Mouse (Mus musculus): ENCODE results near the gene Tex29. TPM values are rescaled to one million over a fixed set of nuclear protein-coding genes. Genes with fewer than 3 reads are reported as not detected.

Tex29 gene
- total RNA-seq (2021), result not detected in 2 replicates
- long read RNA-seq, experiment 1, result 0 reads
- long read RNA-seq, experiment 2, result 0 reads

DNA sequence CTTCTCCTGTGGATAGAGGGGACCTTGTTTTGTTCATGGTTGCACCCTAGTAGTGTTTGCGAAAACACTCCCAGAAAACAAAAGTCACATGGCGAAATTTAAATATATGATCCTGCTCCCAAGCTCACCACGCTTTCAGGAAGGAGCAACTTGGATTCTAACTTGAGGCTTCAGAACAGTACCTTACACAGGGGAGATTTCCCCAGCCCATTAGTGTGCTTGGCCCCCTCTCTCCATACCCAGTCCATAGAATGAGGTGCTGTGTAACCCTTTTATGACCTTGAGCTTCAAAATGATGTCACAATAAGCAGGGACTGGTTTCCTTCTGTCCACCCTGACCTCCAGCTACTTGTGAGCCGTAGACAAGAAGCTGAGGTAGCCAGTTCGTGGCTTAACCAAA is at the start of gene Tex29:
Gene Tex29, plus strand, starts transcription at position 301 of the 400 bp plus-strand sequence.
- DNase-seq, result no peak

DNA sequence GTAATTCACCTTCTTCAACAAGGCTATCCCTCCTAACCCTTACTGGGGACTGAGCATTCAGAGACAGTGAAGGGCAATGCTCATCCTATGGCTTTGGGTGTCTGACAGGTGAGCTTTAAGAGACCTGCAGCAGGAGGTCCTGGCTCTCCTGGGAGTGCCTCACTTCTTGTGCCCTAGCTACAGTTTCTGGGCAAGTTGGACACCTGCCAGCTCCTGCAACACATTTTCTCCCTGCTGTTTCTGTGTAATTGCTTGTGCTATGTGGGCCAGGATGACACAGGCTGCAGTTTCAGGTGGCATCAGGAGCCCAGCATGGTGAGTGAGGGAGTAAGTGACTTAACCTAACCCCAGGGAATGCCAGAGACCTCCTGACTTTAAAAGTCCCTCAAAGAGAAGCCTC is 45.3 kb upstream of the Tex29 start:
- DNase-seq, result no peak

DNA sequence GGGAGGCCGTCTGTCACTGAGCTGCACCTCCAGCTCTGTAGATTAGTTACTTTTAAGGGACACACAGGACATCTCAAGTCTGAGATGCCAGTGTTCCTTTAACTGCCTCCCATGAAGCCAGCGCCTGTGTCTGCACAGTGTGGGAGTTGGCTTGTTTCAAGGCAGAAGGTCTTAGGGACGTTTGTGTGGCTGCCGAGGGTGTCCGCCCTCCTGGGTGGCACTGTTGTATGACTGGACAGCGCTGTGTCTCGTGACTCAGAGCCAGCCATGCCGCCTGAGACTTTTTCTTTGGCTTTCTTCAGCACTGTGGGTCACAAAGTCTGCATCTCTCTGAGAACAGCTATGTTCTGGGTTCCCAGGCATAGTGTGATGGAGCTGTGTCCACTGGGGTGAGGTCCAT is 43.1 kb upstream of the Tex29 start:
- peak; percentile 42 for DNase-seq

DNA sequence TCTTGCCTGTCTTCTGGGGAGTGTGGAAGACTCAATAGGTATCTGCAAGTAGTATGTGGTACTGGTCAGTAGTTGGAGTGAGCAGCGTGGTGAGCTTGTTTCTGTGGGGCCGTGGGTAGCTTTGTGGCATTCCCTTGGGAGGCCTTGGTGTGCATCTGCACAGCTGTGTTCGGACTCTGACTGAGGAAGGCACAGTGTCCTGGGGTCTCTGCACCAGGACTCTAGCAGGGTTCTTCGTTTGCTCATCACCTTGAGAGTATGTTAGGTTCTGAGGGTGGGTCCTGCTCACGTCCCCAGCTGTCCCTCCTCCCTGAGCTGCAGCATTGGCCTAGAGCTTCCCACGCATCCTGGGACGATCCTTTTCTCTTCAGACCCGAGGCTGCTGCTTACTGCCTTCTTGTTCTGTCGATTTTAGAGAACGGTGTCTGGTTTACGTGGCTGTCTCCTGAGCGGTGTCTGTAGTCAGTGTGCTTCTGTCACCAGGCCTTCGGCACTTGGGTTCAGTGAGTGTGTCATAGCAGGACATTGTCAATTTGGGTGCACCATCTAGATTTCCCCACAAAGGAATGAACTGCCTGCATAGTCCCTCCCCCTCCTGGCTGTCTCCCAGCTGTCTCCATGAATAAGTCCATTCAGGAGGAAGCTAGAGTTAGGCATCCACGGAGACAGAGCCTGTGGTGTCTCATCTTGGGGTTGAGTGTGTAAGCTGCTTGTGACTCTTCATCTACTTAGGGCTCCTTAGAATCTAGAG is 42.4 kb upstream of the Tex29 start:
- no peak for DNase-seq

DNA sequence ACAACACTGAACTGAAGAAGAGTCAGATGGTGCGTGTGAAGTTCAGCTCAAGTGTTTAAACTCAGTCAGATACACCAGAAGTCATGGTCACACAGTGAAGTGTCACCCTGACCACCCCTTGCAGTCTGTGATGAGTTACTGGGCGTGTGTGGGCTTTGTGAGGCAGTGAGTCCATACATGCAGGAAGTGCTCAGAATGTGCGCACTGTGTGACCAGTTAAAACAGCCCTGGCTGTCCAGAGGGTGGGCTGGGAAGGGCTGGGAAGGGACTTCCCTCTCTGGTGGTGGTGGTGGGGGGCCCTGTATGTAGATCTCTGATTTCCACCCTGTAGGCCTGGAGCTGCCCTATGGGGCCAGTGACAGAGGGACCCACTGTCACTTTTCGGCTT is 41.8 kb upstream of the Tex29 start:
- no peak for DNase-seq

DNA sequence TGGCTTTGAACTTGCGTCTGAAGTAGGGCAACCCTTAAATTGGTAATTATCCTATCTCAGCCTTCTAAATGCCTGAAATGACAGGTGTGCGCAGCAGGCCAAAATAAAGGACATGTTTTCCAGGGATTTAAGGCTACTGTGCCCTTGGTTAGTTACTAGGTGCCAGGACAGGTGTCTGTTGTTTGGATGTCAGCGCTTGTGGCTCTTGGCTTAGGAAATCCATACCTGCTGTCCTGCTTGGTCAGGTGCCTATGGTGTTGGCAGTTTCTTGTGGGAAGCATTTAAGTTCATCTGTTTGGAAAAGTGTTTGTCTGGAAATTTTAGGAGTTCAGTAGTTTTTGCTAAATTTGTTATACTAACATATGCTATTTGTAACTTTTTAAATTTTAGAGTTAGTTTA is 41.2 kb upstream of the Tex29 start:
- no peak for DNase-seq

DNA sequence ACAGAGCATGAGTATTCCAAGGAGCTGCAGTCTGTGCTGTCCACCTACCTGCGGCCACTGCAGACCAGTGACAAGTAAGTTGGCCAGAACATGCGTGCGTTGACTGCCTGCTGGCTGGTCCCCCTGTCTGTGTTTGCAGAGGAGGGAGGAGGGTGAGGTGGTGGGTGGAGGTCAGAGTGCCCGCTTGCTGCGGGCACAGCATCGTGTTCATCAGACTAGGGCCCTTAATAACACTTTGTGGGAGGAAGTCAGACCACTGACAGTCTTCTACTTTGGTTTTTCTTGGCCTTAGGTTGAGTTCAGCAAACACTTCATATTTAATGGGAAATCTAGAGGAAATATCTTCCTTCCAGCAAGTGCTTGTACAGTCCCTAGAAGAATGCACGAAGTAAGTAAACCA is 39.8 kb upstream of the Tex29 start:
- DNase-seq, result no peak

DNA sequence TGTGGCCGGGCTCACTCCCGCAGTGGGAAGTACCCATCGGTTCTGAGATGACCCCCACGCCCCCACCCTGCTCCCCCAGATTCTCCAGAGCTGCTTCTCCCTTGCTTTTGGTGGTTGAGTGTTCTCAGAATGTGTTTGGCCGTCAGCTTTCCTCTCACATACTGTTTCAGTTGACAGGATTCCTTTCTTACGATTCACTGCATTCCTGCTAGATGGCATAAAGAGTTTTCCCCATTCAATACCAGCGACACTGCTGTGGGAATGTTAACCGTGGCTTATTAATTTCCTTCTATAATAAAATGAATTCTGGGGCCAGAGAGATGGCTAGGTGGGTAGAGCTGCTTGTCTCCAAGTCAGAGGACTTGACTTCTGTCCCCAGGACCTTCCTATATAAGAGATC is 38.7 kb upstream of the Tex29 start:
- DNase-seq, result no peak

DNA sequence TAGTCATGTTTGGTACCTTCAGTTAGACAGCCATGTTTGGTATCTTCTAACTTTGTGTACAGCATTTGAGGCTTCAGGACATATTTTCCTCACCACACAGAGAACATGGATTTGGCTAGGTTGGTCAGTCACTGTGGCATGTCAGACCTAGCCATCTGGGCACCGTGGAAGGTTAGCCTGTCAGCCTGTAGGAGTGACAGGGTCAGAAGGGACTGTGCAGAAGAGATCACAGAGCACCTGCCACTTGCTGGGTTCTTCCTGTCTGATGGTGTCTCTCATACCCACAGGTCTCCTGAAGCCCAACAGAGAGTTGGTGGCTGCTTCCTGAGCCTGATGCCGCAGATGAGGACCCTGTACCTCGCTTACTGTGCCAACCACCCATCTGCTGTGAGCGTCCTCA is 35.4 kb upstream of the Tex29 start:
- no peak for DNase-seq

DNA sequence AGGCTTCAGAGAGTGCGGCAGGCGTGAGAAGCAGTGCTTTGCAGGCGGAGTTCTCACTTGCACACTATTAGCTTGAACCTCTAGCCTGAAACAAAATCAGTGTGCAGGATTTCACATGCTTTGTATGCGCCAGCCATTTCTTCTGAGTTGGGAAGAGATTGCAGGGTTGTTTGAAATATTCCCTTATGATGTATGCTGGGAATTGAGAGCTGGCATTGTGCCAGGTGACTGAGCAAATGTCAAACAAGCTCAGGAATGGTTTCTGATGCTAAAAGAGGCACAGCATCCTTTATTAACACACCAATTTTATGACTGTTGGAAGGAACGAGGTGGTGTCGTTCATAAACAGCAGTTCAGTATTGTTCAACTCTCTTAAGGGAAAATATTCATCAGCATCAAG is 34.0 kb upstream of the Tex29 start:
- no peak for DNase-seq

DNA sequence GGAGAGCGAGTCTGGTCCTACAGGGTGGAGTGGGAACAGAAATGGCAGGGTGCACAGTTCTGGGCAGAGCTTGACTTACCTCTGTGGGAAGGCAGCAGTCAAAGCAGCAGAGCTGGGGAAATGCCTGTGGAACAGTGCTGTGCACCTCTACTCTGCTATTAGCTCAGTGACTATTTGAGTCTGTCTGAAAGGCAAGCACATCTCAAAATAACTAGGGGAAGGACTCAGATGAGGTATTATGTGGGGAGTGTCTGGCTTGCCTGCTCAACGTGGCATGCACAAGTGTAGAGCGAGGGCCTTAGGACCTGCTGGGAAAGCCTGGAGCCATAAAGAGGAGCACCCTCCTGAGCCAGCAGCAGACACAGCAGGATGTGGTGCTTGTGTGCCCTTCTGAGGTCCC is 32.9 kb upstream of the Tex29 start:
- DNase-seq, result no peak

DNA sequence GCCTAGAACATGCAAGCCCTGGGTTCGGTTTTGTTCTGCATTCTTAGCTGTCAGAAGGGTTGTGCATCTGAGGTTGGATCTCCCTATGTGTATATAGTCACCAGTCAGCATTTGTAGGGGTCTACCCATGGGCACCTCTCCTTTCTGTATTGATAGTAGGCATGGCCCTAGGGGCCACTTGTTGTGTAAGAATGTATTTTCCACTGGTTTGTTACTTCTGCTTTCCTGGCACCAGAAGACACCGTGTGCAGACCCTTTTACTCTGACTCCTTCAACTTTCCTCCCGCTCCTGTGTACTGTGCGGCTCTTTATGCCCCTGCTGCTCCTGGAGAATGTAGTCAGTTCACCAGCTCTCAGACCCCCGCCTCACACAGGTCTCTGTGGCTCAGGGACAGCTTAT is 32.2 kb upstream of the Tex29 start:
- DNase-seq, result no peak

DNA sequence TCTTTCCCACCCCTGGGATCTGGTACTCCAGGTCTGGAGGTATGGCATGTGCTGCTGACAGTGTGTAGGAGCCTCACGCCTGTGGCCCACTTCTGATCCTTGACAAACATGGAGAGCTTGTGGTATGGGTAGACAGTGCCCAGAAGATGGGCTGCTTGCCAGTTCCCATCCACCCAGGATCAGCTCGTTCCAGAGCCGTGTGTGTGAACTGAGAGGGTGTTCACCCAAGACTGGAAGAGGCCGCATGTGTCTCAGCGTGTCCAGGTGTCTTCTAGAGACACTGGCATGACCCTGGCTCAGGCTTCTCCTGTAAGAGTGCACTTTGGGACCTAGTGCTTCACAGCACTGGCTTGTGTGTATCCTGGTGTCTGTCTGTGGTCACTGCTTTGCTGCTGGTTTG is 29.8 kb upstream of the Tex29 start:
- DNase-seq, result no peak

DNA sequence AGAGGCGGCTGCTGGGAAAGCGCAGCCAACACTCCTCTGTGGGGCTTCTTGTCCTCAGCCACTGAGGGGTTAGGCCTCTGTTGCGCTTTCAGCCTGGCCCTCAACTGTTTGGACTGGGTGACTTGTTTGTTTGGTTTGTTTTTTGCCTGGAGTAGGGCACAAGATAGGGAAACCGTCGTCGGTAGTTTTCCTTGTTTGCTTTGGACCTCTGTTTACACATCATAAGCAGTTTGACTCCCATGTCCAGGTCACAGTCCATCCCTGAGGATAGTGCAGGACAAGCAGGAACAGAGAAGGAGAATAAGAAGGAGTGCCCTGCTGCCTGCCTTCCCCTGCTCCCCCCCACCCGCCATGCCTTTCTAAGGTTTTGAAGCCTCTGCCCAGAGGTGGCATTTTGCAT is 26.5 kb upstream of the Tex29 start:
- peak; percentile 1 for DNase-seq

DNA sequence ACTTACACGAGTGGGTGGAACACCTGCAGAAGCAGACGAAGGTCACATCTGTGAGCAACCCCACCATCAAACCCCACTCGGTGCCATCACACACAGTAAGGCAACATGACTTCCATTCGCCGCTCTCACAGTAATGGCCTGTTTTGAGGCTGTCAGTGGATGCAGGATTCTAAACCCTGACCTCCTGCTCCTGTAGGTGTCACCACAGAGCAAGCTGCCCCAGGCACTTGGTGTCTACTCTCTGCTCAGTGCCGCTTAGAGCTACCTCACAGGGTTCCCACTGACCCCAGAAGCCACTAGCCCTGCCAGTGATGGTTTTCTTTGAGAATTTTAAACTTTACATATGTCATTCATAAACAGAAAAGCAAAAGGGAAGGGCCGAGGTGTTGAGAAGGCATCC is 25.1 kb upstream of the Tex29 start:
- DNase-seq, result no peak

DNA sequence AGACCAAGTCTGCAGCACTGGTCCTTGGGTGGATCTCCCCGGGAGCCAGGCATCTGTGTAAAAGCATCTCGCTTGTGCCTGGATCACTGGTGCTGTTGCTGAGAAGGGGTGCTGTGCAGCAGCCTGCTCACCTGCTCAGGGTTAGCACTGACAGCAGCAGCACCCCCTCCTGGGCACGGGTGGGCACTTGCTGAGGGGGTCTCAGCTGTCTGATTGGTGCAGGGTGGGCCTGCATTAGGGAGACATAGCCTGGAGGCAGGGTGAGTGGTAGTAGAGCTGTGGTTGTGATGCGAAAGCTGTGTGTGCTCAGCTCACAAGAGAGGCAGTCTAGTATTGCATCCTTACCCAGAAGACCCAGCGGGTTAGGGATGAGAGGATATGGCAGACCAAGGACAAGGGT is 20.1 kb upstream of the Tex29 start:
- DNase-seq, result no peak

DNA sequence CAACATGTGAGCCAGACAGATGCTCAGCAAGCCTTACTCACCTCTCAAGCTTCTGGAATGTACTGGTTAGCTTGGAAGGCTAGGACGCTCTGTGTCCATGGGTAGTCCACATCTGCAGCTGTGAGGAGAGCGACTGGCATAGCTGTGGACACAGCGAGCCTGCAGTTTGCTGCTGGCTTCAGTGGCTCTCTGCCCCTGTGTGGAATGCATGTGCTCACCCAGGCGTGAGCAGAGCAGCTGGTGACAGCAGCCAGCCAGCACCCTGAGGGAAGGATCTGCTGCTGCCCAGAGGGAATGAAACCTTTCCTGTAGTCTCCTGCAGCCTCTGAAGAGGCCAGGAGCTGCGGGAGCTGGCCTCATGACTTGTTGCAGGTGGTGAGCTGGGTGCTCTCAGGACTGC is 19.7 kb upstream of the Tex29 start:
- DNase-seq, result no peak

DNA sequence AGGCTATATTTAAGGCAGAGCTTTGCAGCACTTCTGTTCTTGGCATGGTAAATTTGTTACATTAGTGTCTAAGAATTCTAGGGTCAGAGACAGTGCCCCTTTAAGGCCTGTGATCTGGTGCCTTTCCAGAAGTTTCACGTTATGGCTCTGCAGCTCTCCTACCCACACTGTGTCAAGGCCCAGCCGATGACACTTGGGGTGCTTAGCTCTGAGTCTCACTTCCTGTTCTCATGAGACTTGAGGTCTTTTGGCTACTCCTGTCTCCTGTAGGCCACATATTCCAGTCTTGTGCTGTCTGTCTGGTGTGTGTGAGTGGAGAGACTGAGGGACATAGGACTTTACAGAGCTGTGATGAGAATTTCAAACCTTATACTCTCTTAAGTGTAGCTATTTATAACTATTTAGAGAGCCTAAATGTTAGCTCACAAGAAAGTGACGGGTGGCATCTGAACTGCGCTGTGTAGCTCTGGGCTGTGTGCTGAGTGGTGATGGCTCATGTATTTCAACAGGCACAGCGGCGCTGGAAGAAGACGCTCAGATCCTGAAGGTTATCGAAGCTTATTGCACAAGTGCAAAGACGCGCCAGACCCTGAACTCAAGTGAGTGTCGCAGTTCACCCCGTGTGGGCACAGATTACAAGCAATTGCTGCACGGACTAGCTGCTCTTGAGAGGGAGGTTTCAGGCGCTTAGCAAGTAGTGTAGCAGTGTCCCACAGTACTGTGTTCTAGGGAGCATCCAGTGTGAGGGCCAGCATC is 18.6 kb upstream of the Tex29 start:
- DNase-seq, result peak; percentile 82

DNA sequence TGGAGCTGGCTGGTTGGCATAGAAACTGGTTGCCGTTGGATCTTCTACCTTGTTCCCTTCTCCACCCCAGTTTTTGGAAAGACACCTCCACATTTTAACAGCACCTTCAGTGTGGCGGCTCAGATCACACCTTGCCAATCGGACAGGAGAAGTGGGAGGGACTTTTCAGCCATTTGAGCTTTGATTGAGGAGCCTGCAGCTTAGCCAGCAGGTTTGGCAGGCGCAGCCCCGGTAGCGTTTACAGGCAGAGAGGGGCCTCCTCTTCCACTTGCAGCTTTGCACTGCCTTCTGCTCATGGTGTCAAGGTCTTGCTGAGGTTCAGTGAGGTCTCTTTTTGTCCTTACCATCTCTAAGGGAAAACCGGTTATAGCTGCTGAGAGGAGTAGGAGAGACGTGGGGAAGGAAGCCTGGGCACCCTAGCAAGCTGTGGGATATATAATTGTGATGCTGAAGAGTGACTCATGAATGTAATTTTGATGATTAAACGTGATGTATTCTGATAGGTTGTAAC is 17.7 kb upstream of the Tex29 start:
- no peak for DNase-seq

DNA sequence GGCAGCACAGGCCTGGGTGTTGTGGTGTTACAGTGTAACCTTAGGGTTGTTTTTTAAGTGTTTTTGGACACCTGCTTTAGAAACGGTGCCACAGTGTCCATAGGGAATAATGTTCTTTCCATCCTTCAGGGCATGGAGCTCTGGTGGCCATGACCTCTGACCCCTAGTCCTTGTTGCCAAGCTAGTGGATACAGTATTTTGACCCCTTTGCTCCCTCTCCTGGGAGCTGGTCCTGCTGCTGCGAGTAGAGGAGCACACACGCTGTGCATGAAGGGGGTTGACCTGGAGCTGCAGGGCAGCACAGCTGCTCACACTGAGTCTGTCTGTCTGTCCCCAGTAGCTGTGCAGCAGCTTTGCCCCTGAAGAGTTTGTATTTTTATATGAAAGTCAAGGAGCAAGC is 14.5 kb upstream of the Tex29 start:
- DNase-seq, result no peak

DNA sequence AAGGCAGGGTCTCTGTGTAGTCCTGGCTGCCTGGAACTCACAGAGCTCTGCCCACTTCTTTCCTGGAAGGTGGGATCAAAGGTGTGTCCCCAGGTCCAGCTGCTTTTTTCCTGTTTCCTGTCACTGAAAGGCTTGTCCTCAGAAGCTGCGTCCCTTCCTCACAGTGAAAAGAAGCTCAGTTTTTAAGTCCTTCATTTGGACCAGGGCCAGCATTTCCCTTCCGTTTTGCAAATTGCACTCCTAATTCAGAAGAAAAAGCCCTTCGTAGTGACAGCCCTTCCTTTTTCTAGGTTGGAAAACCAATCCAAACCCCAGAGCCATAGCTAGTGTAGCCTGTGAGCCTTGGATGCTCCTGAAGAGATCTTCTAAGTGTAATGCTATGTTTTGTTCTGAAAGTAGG is 13.0 kb upstream of the Tex29 start:
- DNase-seq, result no peak

DNA sequence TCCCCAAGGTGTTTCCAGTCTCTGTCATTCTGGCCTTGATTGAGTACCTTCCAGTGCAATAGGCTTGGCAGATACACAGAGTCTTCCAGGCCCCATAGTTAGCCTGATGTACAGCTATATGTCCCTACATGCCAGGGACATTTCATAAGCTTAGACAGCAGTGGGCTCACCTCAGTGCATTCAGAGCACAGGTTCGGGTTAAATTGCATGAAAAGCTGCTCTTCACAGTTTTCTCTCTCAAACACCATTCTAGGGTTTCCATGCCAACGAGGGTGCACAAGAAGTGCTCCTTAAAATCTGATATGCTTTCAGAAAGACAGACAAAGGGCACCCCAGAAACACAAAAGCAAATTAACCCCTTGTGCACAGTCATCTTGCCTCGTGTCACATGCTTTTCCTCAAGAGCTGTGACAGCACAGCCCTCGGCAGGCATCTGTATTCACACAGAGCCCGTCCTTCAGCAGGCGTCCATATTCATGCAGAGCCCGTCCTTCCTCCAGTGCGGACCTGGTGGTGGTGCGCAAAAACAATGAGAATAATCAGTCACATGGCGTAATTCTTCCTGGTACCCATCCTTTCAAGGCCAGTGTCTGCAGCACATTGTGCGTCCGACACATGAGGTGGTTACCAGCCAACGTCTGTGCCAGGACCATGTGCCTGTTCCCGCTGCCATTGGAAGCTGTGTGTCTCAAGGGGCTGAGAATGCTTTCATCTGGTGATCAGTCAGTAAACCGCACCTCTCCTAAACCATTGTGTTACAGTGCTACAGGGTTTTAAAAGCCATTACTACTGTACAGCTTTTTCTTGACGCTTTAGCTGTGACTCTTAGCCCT is 9.8 kb upstream of the Tex29 start:
- DNase-seq, result no peak

DNA sequence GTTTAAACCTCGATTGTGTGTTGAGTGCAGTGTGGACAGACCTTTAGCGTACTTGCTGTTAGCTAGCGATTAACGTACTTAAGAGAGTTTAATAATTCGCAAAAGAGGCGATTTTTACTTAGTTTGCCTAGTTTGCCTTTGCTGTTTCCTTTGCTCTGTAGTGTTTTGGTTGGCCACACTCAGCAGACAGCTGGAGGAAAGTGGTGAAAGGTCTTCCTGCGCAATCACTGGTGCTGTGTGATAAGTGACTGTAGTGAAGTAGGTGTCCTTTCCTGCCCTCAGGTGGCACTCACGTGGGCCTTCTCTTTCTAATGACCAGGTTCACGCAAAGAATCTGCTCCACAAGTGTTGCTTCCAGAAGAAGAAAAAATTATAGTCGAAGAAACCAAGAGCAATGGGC is 9.1 kb upstream of the Tex29 start:
- DNase-seq, result no peak
